ENCODE assay signal across 29 mouse cellular contexts in the genomic region with DNA sequence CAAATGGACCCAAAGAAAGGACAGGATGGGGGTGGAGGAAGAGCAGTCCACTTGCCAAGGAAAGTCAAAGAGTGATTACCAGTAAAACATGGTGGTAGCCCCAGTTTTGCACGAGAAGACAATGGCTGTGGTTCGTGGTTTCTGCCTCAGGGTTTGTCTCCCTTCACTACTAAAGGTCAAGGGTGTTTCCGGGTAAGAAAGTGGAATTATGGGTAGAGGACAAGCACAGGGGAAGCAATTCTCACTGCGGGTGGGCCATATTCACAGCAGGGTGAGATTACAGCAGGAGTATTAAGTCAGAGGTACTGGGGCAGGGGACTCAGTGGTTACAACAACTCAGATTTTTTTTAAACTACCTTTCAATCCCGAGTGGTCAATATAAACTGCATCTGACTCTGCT. TPM values are rescaled to one million over a fixed set of nuclear protein-coding genes. Genes with fewer than 3 reads are reported as not detected.
A peak's percentile ranks its signal among the peaks of the same experiment; 100 is the strongest.
DNase-seq lines count a peak whose midpoint lies in the region; ATAC-seq and TF ChIP-seq lines count a peak whose summit lies in the region.
"Had no signal": no experiment of that assay in that cellular context is flagged by ENCODE, and none has a peak within 500 bp of the region (broad histone marks: within the 10 kb centered on the region; RNA-seq: fewer than 3 reads in every experiment).

No protein-coding gene starts in this region.

- no peak overlapping the region for H3K9ac ChIP-seq in kidney, embryonic 15.5 days
- no peak overlapping the region for H3K9ac ChIP-seq in kidney, embryonic 14.5 days (ENCODE audit: low read depth, low read length)
- H3K9ac ChIP-seq in CH12.LX (ENCODE audit: insufficient read depth, low read depth): no peak overlapping the region
- H3K9ac ChIP-seq: embryonic facial prominence, embryonic 12.5 days; hindbrain, embryonic 12.5 days; limb, embryonic 15.5 days; liver, embryonic 13.5 days; midbrain, embryonic 15.5 days had no signal

- H3K4me1 ChIP-seq in kidney, embryonic 15.5 days: 0 out of 2 replicates have a peak, but pooled peaks cover 3% of the 10 kb centered on the region
- no peaks in the 10 kb centered on the region for H3K4me1 ChIP-seq in kidney, embryonic 14.5 days (ENCODE audit: control insufficient read depth, insufficient read depth, low read length)
- peaks cover 15 to 32% of the 10 kb centered on the region in 2 experiments for H3K4me1 ChIP-seq in CH12.LX (ENCODE audit: control insufficient read depth in 1 of 2, insufficient read depth in 2 of 2)
- H3K4me1 ChIP-seq: embryonic facial prominence, embryonic 12.5 days; forebrain, embryonic 10.5 days; hindbrain, embryonic 12.5 days; liver, embryonic 13.5 days; midbrain, embryonic 10.5 days; midbrain, embryonic 15.5 days had no signal

- H3K27ac ChIP-seq in kidney, embryonic 15.5 days: no peak overlapping the region
- no peak overlapping the region for H3K27ac ChIP-seq in kidney, embryonic 14.5 days (ENCODE audit: low read depth, low read length)
- no peak overlapping the region for H3K27ac ChIP-seq in CH12.LX (ENCODE audit: insufficient read depth, low read depth)
- H3K27ac ChIP-seq: embryonic facial prominence, embryonic 12.5 days; forebrain, embryonic 10.5 days; hindbrain, embryonic 12.5 days; kidney, postnatal 0 days; limb, embryonic 10.5 days; limb, embryonic 15.5 days; liver, embryonic 13.5 days; midbrain, embryonic 10.5 days; midbrain, embryonic 15.5 days had no signal

- in situ Hi-C loops in CH12.LX (cut with MboI; ENCODE audit: low pct_ligation_motif_present, low pct_unique_long_range_greater_than_20kb, low sequenced_read_pairs): no loop called here

- no peak for TF ChIP-seq POLR2A in CH12.LX (IDR thresholded peaks at IDR 0.05; ENCODE audit: low read depth, low read length)

- no peaks in the 10 kb centered on the region for H3K27me3 ChIP-seq in kidney, embryonic 15.5 days
- H3K27me3 ChIP-seq in kidney, embryonic 14.5 days (ENCODE audit: control insufficient read depth, insufficient read depth, low read length): no peaks in the 10 kb centered on the region
- H3K27me3 ChIP-seq in CH12.LX (replicated peaks): no peaks in the 10 kb centered on the region
- H3K27me3 ChIP-seq: embryonic facial prominence, embryonic 12.5 days; hindbrain, embryonic 12.5 days; limb, embryonic 15.5 days; liver, embryonic 13.5 days; midbrain, embryonic 15.5 days had no signal

- H3K36me3 ChIP-seq in kidney, embryonic 15.5 days: no peaks in the 10 kb centered on the region
- no peaks in the 10 kb centered on the region for H3K36me3 ChIP-seq in kidney, embryonic 14.5 days (ENCODE audit: control insufficient read depth, insufficient read depth, low read length)
- H3K36me3 ChIP-seq in CH12.LX (replicated peaks in 1 of 2; ENCODE audit: control insufficient read depth in 1 of 2, insufficient read depth in 1 of 2, low read length in 1 of 2): no peaks in the 10 kb centered on the region
- H3K36me3 ChIP-seq: embryonic facial prominence, embryonic 12.5 days; forebrain, embryonic 10.5 days; hindbrain, embryonic 12.5 days; limb, embryonic 10.5 days; limb, embryonic 15.5 days; liver, embryonic 13.5 days; midbrain, embryonic 10.5 days; midbrain, embryonic 15.5 days had no signal

- no peak overlapping the region for H3K4me2 ChIP-seq in kidney, embryonic 15.5 days
- H3K4me2 ChIP-seq in kidney, embryonic 14.5 days (replicated peaks; ENCODE audit: low read depth, low read length): no peak overlapping the region
- no peak overlapping the region for H3K4me2 ChIP-seq in CH12.LX (ENCODE audit: insufficient read depth, low read depth, poor library complexity, severe bottlenecking)
- H3K4me2 ChIP-seq: embryonic facial prominence, embryonic 12.5 days; heart, embryonic 11.5 days; hindbrain, embryonic 12.5 days; limb, embryonic 15.5 days; liver, embryonic 13.5 days; midbrain, embryonic 15.5 days had no signal

- H3K4me3 ChIP-seq in kidney, embryonic 15.5 days (replicated peaks): no peak overlapping the region
- no peak overlapping the region for H3K4me3 ChIP-seq in kidney, embryonic 14.5 days (ENCODE audit: low read length)
- H3K4me3 ChIP-seq in CH12.LX (replicated peaks in 1 of 3; ENCODE audit: low read depth in 2 of 3, low read length in 2 of 3, poor library complexity in 1 of 3): no peak overlapping the region
- H3K4me3 ChIP-seq: embryonic facial prominence, embryonic 12.5 days; forebrain, embryonic 10.5 days; hindbrain, embryonic 12.5 days; limb, embryonic 10.5 days; limb, embryonic 15.5 days; liver, embryonic 13.5 days; midbrain, embryonic 10.5 days; midbrain, embryonic 15.5 days had no signal

- 59% methylated on average over 5 of the region's 5 CpGs for WGBS in kidney, embryonic 15.5 days
- WGBS in kidney, embryonic 14.5 days: 60% methylated on average over 5 of the region's 5 CpGs

- TF ChIP-seq RAD21 in CH12.LX (IDR thresholded peaks at IDR 0.05; ENCODE audit: low read depth, low read length): no peak

- ATAC-seq in kidney, embryonic 15.5 days (replicated peaks; ENCODE audit: low FRiP score): 0 out of 2 replicates have a peak, but pooled peaks have one; percentile 5
- no peak for ATAC-seq in kidney, embryonic 14.5 days (ENCODE audit: low FRiP score, low TSS enrichment)
- peak; percentile 41 for ATAC-seq in inflammation-experienced regulatory T-cells, adult 6 months
- ATAC-seq in megakaryocyte-erythroid progenitor cell, adult 5-6 weeks (replicated peaks; ENCODE audit: low FRiP score, low TSS enrichment, poor library complexity, severe bottlenecking): no peak
- ATAC-seq: forebrain, embryonic 16.5 days; lung, postnatal 0 days; midbrain, embryonic 15.5 days had no signal

- dilution Hi-C loops in CH12.LX (cut with MboI; ENCODE audit: extremely low pct_ligation_motif_present, extremely low pct_unique_long_range_greater_than_20kb, low sequenced_read_pairs): no loop called here

- no peak for DNase-seq in CH12.LX (ENCODE audit: extremely low read depth)
- no peak for DNase-seq in retina, embryonic 14.5 days (ENCODE audit: low spot score)
- DNase-seq in cerebellum, adult 8-10 months: no peak
- DNase-seq: adrenal gland, adult 8-10 months; cerebellum, adult 9-10 months; cerebellum, postnatal 36 days; embryo, embryonic 11 days; gastrocnemius, postnatal 10 days; heart, postnatal 36 days; liver, embryonic 13.5 days; lung, adult 18-20 months; lung, postnatal 4 days; thymus, adult 18-20 months; thymus, postnatal 25 days had no signal

- no peak for TF ChIP-seq EP300 in CH12.LX (IDR thresholded peaks at IDR 0.05; ENCODE audit: low read length)

- TF ChIP-seq CTCF in CH12.LX (conservative IDR thresholded peaks at IDR 0.05 in 1 of 2, IDR thresholded peaks at IDR 0.05 in 1 of 2; ENCODE audit: low read depth in 2 of 2, low read length in 2 of 2): no peak

- no peaks in the 10 kb centered on the region for H3K9me3 ChIP-seq in kidney, embryonic 15.5 days (replicated peaks)
- no peaks in the 10 kb centered on the region for H3K9me3 ChIP-seq in kidney, embryonic 14.5 days (ENCODE audit: control insufficient read depth, low read length)
- peaks cover 5% of the 10 kb centered on the region for H3K9me3 ChIP-seq in CH12.LX (replicated peaks; ENCODE audit: low read length)
- H3K9me3 ChIP-seq: embryonic facial prominence, embryonic 12.5 days; forebrain, embryonic 10.5 days; hindbrain, embryonic 12.5 days; limb, embryonic 10.5 days; limb, embryonic 15.5 days; liver, embryonic 13.5 days; midbrain, embryonic 10.5 days; midbrain, embryonic 15.5 days had no signal

- no peaks in the 10 kb centered on the region for H3K79me2 ChIP-seq in CH12.LX (replicated peaks; ENCODE audit: control insufficient read depth, extremely low read depth, insufficient read depth, poor library complexity, severe bottlenecking)

TF ChIP-seq in CH12.LX, 34 proteins besides CTCF, POLR2A, EP300 and RAD21:
- TF ChIP-seq MAX (IDR thresholded peaks at IDR 0.05; ENCODE audit: low read length): no peak
- TF ChIP-seq BHLHE40 (IDR thresholded peaks at IDR 0.05; ENCODE audit: low read depth, low read length): no peak
- TF ChIP-seq TBP (conservative IDR thresholded peaks at IDR 0.05; ENCODE audit: low read depth, low read length): no peak
- TF ChIP-seq HCFC1 (IDR thresholded peaks at IDR 0.05; ENCODE audit: low read depth, low read length): peak; percentile 26; the same call in 1 of the 2 replicates
- no peak for TF ChIP-seq ETS1 (conservative IDR thresholded peaks at IDR 0.05; ENCODE audit: low read depth, low read length)
- TF ChIP-seq ELF1 (IDR thresholded peaks at IDR 0.05; ENCODE audit: low read depth, low read length): peak; percentile 47; the same call in 1 of the 2 replicates
- no peak for TF ChIP-seq JUND (conservative IDR thresholded peaks at IDR 0.05; ENCODE audit: low read depth, low read length)
- no peak for TF ChIP-seq MAFK (IDR thresholded peaks at IDR 0.05; ENCODE audit: insufficient replicate concordance, low read length)
TF ChIP-seq in CH12.LX: peak in this region for 2.

RNA-seq across cellular contexts. Expression of a gene that starts 50.0 kb away (rescaled TPM):
- polyA plus RNA-seq in kidney, embryonic 15.5 days (2015; fragmentation: Nextera tagmentation; extraction: Ambion mirVana): 3.8 and 4.3 TPM in 2 replicates
- polyA plus RNA-seq in kidney, embryonic 14.5 days (2014; fragmentation: Nextera tagmentation; extraction: Ambion mirVana): 3.9 and 4.4 TPM in 2 replicates
- 13.9 and 17.1 TPM in 2 replicates for total RNA-seq in CH12.LX (2012; rRNA removed)
- 19.7 and 23.7 TPM in 2 replicates for total RNA-seq in CH12.LX (2014; rRNA removed)
- 11.4 and 13.7 TPM in 2 replicates for polyA plus RNA-seq in CH12.LX (2012; ENCODE audit: insufficient read length, low read depth)
- 10 to 100 TPM; 24.7 to 39.2 (median 36.9) TPM for polyA plus RNA-seq in inflammation-experienced regulatory T-cells, adult 6 months (2017; shearing (Covaris generic))
- total RNA-seq in megakaryocyte-erythroid progenitor cell, adult 5-6 weeks (2014; fragmentation: Nextera tagmentation): 3.5 and 4.9 TPM in 2 replicates
- 6.1 and 9.4 TPM in 2 replicates for total RNA-seq in megakaryocyte-erythroid progenitor cell, adult 5-6 weeks (2017)

Comparison
In these comparisons a context has a peak if more than half of its experiments do, and no peak if none do; other contexts are left out.
1. ATAC-seq: peak in kidney, embryonic 15.5 days (single experiment) and inflammation-experienced regulatory T-cells, adult 6 months (single experiment); none in kidney, embryonic 14.5 days (single experiment) and megakaryocyte-erythroid progenitor cell, adult 5-6 weeks (single experiment).